Mouse (Mus musculus): Measurements from ENCODE around the gene Arg1. TPM values are rescaled to one million over a fixed set of nuclear protein-coding genes. Genes with fewer than 3 reads are reported as not detected.

The Arg1 gene
- total RNA-seq (2023): not detected

GRCm38 (mm10) chr10:24926962-24927720 lies at the start of gene Arg1:
Arg1 (minus strand) TSS chr10:24927484.

GRCm38 (mm10) chr10:24869760-24870290 lies 57.5 kb downstream of the Arg1 start, which contains the start of gene Med23:
Med23 (plus strand) TSS chr10:24869986.

Other genes starting within 250 kb of the Arg1 start
- gene Enpp1, start 215.3 kb downstream of the Arg1 start, total RNA-seq (2023): 7.4 TPM
- gene Enpp3, start 84.7 kb downstream of the Arg1 start, total RNA-seq (2023): not detected
- 41.2 TPM for gene Med23, start 57.5 kb downstream of the Arg1 start, total RNA-seq (2023)